Mouse (Mus musculus): ENCODE results near the gene Spast. TPM values are rescaled to one million over a fixed set of nuclear protein-coding genes. Genes with fewer than 3 reads are reported as not detected.
A peak's percentile ranks its signal among the peaks of the same experiment; 100 is the strongest.
"Not testable (repeated sequence)": the region's sequence is repeated elsewhere in the genome, so short reads cannot be mapped to it uniquely, and the experiment has no call there.

Gene Spast
- polyA plus RNA-seq, 1 experiment from 2014 or later: 15.8 TPM

DNA sequence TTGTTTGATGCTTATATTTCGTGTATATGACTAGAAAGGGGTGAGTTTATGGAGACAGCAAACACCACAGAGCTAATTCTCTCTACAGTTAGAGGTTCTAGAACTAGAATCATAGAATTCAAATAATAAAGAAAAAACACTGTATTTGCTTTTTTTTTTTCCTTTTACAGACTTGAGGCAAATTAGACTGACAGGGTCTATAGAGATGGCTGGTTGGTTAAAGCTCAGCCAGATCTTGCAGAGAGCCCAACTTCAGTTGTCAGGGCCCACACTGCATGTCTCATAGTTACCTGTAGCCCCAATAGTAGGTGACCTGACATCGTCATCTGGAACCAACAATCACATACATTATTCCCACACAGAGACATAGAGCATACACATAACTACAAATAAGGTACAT, 14.9 kb upstream of the Spast start, which contains the start of gene Dpy30:
Gene Dpy30 (minus strand): TSS at position 101 of the 400 bp plus-strand sequence.
- DNase-seq (ENCODE audit: low spot score): no peak

DNA sequence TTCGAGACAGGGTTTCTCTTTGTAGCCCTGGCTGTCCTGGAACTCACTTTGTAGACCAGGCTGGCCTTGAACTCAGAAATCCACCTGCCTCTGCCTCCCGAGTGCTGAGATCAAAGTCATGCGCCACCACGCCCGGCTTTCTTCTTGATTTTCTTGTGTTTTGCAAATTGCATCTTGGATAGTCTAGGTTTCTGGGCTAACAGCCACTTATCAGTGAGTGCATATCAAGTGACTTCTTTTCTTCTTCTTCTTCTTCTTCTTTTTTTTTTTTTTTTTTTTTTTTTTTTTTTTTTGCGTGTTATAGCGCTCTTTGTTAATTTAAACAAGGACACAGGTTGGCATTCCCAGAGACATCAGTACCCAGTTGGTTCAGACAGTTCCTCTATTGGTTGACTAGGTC, 11.6 kb upstream of the Spast start:
- not testable (repeated sequence) for DNase-seq (ENCODE audit: low spot score)

DNA sequence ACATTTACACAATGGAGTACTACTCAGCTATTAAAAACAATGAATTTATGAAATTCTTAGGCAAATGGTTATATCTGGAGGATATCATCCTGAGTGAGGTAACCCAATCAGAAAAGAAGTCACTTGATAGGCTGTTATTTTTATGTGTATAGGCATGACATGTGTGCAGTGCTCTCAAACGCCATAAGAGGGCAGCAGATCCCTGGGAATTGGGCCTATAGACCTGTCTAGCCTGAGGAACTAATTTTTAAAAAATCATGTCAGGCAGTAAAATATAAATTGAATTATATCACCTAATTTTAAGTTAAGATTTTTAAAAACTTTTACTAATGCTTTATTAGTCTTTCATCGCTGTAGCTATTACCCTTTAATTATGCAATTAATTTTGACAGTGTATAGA, 10.6 kb upstream of the Spast start:
- DNase-seq (ENCODE audit: low spot score): peak; percentile 77

DNA sequence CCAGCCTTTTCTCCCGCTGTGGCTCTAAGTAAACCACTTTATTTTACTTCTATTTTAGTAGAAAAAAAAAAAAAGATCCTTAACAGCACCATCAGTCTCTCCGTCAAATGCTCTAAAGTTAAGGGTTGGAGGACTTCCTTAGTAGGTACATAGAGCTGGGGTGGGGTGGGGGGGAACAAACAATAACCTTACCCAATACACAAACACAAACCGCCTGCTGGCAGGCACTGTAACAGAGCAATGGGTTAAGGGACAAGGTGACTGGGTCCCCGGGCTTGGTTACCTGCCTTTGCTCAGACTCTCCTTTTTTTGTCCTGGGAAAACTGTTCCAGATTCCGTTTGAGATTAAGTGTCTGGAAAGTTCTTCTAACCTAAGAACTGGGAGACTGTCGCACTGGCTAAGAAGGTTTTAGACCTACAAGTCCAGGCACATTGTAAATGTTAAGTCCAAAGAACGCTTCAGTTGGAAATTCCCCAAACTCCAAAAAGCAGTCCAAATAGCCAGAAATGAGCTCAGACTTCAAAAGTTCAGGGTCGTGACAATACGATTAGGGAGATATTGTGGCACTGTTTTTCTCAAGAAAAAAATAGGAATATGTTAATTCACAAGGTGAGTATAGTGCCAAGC, 7.6 kb upstream of the Spast start:
- DNase-seq (ENCODE audit: low spot score): no peak

DNA sequence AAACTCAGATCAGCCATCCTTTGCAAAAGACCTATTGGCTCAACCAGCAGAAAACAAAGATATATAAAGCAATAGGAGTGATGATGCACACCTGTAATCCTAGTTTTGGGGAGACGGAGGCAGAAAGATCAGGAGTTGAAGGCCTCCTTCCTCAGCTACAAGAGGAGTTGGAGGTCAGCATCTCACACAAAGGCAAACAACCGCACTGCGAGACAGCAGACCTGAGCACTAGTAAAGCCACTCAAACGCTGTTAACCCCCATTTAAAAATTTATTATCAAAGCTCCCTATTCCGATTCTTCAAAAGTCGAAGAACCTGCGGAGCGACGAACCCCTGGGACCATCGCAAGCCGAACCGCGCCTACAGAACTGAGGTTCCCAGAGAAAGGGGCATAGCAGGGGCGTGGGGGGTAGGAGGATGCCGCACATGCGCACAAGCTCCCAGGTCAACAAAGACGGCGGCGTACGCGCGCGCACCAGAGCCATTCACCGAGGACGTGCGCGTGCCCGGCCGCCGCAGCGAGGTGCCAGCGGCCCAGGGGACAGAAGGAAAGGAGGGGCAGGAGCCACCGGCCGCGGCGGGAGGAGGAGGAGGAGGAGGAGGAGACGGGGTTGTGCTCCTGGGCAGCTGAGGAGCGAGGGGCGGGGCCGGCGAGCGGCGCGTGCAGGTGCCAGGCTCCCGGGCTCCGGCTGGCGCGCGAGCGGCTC, 409 bp upstream of the Spast start:
- DNase-seq (ENCODE audit: low spot score): peak; percentile 95

DNA sequence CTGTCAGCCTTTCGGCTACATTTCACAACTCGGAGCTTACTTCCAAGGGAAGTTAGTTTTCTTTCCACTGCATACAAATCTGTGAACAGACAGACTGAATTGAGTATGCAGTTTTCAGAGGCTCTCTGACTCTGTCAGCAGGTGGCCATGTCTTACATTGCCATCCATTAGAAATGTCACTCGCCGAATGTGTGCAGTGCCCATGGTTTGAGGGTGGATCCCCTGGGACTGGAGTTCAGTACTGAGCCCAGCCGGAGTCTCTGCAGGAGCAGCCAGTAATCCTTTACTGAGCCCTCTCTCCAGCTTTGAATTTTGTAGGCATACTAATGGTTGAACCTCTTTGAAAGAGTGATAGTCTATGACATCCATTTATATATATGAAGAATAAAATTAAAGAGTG, 2.4 kb downstream of the Spast start:
- no peak for DNase-seq (ENCODE audit: low spot score)

DNA sequence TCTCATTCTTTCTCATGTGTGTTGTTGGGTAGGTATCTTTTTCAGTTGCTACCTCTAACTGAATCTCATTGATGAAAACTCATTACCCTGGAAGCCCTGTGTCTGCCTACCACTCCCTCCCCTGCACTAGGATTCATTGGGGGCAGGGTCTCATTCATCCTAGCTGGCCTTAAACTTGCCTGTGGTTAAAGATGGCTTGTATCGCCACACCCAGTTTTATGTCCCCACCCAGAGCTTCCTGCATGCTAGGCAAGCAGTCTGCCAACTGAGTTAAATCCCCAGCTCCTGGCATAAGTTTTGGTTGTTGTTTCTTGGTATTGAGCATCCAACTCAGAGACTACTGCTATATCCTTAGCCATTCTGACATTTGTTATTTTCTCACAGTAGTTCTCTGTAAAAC, 24.8 kb downstream of the Spast start:
- DNase-seq (ENCODE audit: low spot score): no peak

DNA sequence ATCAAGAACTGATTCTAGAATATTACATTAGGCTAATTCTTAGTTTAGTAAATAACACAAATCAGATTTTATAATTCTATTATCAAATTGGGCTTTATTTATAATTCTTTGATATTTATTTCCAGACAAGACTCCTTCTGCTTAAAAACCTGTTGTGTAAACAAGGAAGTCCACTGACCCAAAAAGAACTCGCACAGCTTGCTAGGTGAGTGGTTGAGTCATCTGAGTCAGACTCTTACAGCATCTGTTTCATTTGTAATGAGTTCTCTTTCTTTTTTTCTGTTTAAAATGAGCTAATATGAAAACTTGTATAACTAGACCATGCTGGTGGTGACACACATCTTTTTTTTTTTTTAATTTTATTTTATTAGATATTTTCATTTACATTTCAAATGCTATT, 38.1 kb downstream of the Spast start:
- DNase-seq (ENCODE audit: low spot score): no peak

DNA sequence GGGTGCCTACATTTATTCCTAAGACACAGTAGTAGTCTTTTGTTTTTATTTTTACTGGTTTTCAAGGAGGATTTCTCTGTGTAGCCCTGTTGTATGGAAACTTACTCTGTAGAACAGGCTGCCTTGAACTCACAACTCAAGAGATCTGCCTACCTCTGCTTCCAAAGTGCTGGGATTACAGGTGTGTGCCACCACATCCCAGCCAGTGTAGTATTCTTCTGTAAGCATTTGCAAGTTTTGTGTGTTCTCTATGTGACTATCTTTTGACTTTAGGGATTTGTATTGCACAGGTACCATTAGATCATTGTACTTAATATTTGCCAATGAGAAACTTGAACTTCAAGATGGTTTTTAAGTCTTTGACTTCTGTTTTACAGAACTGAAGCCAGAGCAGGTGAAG, 47.9 kb downstream of the Spast start:
- DNase-seq (ENCODE audit: low spot score): no peak

DNA sequence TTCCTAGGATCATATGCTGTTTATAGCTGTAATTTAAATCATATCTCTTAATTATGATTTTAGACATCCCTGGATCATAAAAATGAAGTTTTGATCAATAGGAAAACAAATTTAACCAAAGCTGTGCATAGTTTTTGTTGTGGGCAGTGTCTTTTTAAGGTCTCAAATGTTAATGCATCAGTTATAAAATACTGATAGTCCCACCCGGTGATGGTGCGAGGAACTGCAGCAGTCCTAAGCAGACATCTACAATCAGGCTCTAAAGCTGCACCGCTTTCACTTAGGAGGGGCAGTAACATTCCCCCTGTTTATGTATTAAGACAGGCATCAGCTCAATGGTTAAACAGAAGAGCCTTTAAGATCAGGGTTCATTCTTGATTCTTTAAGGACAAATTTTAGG, 51.1 kb downstream of the Spast start:
- no peak for DNase-seq (ENCODE audit: low spot score)

DNA sequence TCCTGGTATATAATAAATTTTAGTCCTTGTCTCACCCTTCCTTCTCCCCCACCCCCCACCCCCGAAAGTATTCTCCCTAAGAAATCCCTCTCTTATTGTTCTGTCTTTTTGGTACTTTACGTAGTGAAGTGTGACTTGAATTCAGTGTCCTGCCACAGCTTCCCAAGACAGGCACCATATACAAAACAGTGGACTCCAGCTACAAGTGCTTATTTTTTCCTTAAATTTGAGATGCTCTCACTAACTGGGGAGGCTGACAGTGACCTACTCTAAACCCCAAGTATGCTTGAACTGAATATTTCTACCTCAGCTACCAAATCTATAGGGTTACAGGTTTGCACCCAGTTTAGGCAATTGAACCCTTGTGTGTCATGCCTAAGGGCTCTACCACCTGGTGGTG, 55.6 kb downstream of the Spast start:
- DNase-seq (ENCODE audit: low spot score): no peak

DNA sequence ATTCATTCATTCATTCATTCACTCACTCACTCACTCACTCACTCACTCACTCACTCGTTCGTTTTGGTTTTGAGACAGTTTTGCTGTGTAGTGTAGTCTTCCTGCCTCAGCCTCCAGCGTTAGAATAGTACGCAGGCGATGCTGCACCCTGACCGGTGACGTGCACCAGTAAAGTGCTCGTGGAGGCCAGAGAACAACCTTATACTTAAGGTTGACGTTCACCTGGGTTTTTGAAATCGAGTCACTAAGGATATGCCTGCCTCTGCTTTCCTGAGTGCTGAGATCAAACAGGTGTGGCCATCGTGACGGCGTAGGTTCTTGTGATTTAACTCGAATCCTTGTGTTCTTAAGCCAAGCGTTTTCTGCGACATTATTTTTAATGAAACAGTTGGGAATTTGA, 56.1 kb downstream of the Spast start:
- DNase-seq (ENCODE audit: low spot score): no peak

DNA sequence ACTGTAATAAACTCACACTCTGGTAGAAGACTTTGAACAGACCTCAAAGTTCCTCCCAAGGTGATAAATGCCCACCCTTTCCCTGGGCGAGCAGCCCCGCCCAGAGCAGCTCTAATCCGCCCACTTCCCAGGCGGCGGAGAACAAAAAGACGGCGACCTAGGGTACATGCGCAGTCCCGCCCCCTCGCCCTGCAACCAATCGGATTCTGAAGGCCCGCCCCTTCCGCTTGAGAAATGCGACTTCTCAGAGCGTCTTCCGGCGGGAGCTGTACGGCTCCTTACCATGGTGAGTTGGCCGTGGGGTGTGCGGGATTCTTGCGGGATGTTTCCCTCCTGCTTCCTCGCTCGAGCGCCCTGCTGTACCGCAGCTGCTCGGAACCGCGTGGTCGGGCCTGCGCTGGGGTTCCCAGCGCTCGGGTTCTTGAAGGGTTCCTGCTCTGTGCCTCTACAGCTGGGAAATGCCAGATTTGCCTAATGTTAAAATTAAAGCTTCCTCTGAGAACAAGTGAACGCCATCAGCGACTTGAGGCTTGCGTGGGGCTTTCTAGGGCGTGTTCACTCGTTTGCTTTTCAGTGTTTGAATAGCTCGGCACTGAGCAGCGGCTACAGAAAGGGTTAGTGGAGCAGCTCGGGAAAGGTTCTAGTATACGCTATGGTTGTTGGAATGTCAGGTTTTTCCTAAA, 56.7 kb downstream of the Spast start, which contains the start of gene Slc30a6:
Gene Slc30a6 (plus strand): TSS at position 226 of the 683 bp plus-strand sequence.
- DNase-seq (ENCODE audit: low spot score): peak; percentile 96

DNA sequence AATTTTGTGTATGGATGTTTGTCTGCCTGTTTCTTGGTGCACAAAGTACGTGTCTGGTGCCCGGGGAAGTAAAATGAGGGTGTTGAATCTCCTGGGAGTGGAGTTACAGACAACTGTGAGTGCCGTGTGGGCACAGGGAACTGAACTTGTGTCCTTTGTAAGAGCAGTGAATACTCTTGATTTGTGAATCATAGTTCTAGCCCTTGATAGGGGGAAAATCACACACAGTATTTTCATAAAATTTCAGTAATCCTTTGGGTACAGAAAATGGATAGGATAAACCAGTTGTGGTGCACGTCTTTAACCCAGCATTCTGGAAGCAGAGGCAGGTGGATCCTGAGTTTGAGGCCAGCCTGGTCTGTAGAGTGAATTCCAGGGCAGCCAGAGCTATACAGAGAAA, 58.0 kb downstream of the Spast start:
- DNase-seq (ENCODE audit: low spot score): no peak

DNA sequence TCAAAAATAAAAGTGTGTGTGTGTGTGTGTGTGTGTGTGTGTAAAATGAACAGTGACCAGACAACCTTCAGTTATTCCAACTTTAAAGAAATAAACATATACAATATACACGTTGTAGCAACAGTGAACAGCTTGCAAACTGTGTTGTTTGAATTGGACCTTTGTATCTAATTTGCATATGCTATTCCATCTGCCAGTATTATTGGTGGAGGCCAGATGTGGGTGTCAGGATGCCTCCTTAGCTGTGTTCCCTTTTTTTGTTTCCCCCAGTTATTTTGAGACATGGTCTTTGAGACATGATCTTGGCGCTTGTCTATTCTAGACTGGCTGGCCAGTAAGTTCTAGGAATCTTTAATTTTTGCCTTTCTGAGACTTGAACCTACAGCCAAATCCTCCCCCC, 58.4 kb downstream of the Spast start:
- no peak for DNase-seq (ENCODE audit: low spot score)

DNA sequence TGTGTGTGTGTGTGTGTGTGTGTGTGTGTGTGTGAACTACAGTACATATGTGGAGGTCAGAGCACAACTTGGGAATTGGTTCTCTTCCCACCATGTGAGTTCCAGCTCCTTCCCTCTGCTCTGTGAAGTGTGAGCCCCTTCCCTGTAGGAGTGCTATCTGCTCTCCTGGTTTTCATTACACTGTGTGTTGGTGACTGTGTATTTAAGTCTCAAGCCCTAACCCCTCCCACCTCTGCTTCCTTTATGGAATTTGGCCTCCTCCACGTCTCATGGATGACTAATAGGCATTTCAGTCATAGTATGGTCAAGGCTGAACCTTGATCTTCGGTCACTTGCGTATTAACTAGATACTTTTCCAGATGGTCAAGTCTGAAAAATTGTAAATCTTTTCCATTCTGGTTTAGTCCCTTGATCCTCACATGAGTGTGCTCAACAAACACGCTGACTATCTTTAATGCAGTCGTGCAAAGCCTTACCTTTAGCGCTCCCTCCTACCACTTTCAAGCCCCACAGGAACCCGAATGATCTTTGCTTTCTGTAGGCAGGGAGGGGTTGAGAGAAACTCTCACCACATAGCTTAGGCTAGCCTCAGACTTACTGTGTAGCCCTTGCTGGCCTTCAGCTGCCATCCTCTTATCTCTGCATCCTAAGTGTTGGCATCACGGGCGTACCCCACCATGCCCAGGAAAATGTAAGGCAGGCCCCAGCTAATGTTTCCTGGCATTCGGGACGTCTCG, 63.9 kb downstream of the Spast start:
- no peak for DNase-seq (ENCODE audit: low spot score)

DNA sequence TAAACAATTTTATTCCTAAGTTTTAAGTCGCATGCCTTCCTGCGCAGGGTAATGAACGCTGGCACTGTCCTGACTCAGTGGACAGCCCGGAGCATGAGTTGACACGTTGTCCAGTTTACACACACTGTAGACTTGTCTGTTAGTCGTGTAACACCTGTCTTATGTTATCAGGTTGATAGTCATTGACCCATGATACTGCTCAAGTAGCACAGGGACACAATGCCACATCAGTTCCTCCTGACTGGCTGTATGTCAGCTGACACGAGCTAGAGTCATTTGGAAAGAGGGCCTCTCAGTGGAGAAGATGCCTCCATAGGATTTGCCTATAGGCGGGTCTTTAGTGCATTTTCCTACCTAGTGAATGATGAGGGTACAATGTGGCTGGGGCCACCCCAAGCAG, 67.7 kb downstream of the Spast start:
- no peak for DNase-seq (ENCODE audit: low spot score)

DNA sequence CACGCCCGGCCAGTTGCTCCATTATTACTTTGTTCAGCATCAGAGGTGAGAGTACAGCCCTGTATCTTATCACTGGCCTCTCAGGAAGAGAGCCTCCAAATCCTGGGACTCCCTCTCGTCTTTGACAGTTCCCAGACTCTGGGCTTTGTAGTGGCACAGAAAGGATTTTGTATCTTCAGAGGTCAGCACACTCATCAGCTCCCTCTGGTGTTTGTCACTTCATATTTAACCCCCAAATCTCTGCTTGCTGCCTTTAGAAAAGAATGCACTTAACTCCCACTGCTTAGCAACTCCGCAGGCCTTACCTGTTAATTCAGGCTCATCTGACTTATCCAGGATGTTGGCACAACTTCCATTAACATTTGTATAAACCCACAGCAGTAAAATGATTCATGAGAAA, 70.9 kb downstream of the Spast start:
- no peak for DNase-seq (ENCODE audit: low spot score)

DNA sequence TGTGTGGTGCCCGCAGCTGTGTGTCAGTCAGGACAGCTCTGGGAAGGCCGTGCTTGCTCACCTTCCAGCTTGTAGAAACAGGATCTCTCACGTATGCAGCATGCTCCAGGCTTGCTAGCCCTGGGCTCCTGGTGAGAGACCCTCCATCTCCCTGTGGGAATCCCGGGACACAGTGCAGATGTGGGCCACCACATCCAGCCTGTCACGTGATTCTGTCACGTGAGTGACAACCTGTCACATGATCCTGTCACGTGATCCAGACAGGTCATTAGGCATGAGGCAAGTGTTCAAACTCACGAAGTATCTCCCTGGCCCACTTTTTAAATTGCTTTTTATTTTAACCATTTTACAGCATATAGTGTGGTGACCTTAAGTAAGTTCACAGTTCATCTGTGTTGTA, 74.5 kb downstream of the Spast start:
- DNase-seq (ENCODE audit: low spot score): no peak

DNA sequence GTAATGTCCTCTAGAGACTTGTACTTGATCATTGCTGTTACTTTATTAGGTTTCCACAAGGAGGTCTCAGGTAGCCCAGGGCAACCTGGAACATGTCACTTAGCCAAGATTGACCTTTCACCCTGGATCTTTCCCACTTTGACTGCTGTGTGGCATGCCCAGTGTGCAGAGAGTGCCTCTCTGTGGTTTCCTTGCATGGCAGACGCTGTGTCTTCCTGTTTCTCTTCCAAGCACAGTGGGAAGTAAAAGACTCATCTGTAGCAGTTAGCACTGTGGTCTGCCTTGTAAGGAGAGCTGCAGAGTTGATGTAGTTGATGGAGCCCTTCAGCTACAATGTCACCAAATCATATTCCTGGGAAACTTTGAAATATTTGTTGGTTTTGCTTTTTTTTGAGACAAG, 75.9 kb downstream of the Spast start:
- no peak for DNase-seq (ENCODE audit: low spot score)

DNA sequence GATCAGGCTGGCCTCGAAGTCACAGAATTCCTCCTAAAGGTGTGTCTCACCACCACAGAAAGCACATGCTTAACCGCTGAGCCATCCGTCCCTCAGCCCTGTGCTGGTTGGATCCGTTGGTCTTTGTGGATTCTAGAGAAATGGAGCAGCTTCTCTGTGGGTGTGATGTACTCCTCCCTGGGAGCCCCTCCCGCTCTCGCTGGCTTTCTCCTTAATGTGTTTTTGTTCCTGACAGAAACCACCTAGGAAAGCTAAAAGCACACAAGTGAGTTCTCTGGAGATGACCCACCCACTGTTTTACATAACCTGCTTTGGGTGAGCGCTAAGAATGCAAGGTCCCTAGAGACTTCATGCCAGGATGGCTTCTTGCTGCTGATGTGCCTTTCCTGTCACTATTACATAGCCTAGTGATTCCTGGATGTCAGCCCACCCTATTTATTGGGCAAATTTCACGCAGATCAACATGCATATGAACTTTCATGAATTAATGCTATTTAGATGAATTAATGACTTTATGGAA, 78.1 kb downstream of the Spast start:
- DNase-seq (ENCODE audit: low spot score): no peak

DNA sequence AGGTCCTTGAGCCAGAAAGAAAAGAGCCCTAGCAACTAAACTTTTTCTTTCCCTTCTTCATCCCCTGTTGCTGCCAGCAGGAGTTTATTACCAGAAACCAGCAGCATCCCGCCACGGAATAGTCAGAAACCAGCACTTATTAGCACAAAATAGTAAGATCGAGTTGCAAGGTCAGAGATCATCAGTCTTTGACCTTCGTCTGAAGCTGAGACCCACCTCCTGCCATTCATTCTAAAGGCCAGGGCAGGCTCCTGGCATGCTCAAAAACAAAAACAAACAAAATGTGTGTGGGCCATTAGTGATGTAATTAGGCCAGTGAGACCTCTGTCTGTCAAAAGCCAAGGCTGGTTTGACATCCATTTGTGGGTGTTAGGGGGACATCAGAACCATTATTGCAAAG, 79.4 kb downstream of the Spast start:
- no peak for DNase-seq (ENCODE audit: low spot score)
